Comparison of ENCODE assay signal across 9 mouse cellular contexts in the genomic region with DNA sequence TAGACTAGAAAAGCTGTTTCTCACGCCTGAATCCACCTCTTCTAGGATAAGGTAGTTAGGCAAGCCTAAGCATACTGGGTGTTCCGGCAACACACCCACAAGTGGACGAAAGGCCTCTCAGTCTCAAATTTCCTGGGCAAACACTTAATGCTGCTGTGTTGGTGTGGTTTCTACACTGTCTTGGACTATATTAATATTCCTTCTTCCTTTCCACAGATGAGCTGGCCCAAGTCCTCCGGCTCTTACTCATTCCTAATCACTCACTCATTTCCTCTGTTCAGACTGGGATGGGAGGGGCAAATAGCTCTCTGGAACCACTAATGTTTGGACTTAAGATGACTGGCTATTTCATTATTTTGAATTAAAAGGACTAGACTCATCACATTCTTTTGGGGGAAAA.
DNase-seq lines count a peak whose midpoint lies in the region; ATAC-seq lines count a peak whose summit lies in the region.
"Had no signal": no experiment of that assay in that cellular context is flagged by ENCODE, and none has a peak within 500 bp of the region (broad histone marks: within the 10 kb centered on the region; RNA-seq: fewer than 3 reads in every experiment).

No protein-coding gene starts in this region.

- no peak overlapping the region for H3K9ac ChIP-seq in forebrain, embryonic 14.5 days (ENCODE audit: low read length)
- H3K9ac ChIP-seq: midbrain, embryonic 12.5 days had no signal

- H3K27me3 ChIP-seq in forebrain, embryonic 14.5 days (replicated peaks; ENCODE audit: control insufficient read depth, insufficient read depth, low read length), result no peaks in the 10 kb centered on the region
- H3K27me3 ChIP-seq: midbrain, embryonic 12.5 days had no signal

- WGBS in forebrain, embryonic 14.5 days, result 37% methylated on average over 4 of the region's 4 CpGs

- H3K27ac ChIP-seq in forebrain, embryonic 14.5 days (ENCODE audit: low read depth, low read length), result no peak overlapping the region
- H3K27ac ChIP-seq: midbrain, embryonic 12.5 days had no signal

- H3K9me3 ChIP-seq in forebrain, embryonic 14.5 days (replicated peaks; ENCODE audit: control insufficient read depth, low read length), result no peaks in the 10 kb centered on the region
- H3K9me3 ChIP-seq: midbrain, embryonic 12.5 days had no signal

- peak; percentile 55 for DNase-seq in urinary bladder, postnatal 14 days (ENCODE audit: low spot score)
- no peak for DNase-seq in urinary bladder, postnatal 4 days (ENCODE audit: low spot score in 2 of 2)
- peak; percentile 88 for DNase-seq in heart, adult 9 months (ENCODE audit: low spot score in 2 of 2)
- DNase-seq in kidney, postnatal 25 days, result peak; percentile 66 to 73
- DNase-seq in natural killer cell, adult 2 months (ENCODE audit: low spot score in 2 of 2), result no peak
- no peak for DNase-seq in right cerebral cortex, postnatal 25 days
- no peak for DNase-seq in forebrain, embryonic 14.5 days (ENCODE audit: low spot score)

- H3K4me3 ChIP-seq in forebrain, embryonic 14.5 days (ENCODE audit: low read depth, low read length), result no peak overlapping the region
- H3K4me3 ChIP-seq: midbrain, embryonic 12.5 days had no signal

- H3K4me2 ChIP-seq in forebrain, embryonic 14.5 days (ENCODE audit: low read length), result no peak overlapping the region
- H3K4me2 ChIP-seq: midbrain, embryonic 12.5 days had no signal

- H3K4me1 ChIP-seq in forebrain, embryonic 14.5 days (ENCODE audit: control insufficient read depth, insufficient read depth, low read length), result peaks cover 3% of the 10 kb centered on the region; the same call in 1 of the 2 replicates

- no peaks in the 10 kb centered on the region for H3K36me3 ChIP-seq in forebrain, embryonic 14.5 days (ENCODE audit: control insufficient read depth, insufficient read depth, low read length)
- H3K36me3 ChIP-seq: midbrain, embryonic 12.5 days had no signal

- ATAC-seq in activated CD4-positive, CD25-positive, alpha-beta regulatory T cell, adult 4 months, result no peak
- no peak for ATAC-seq in forebrain, embryonic 14.5 days

Comparison
In these comparisons a context has a peak if more than half of its experiments do, and no peak if none do; other contexts are left out.
1. DNase-seq: peak in urinary bladder, postnatal 14 days (single experiment), heart, adult 9 months (2 of 2) and kidney, postnatal 25 days (2 of 2); none in urinary bladder, postnatal 4 days (0 of 2), natural killer cell, adult 2 months (0 of 2), right cerebral cortex, postnatal 25 days (single experiment) and forebrain, embryonic 14.5 days (single experiment).